Mouse (Mus musculus): ENCODE measurements around the gene Srrm2.

Srrm2 gene

DNA sequence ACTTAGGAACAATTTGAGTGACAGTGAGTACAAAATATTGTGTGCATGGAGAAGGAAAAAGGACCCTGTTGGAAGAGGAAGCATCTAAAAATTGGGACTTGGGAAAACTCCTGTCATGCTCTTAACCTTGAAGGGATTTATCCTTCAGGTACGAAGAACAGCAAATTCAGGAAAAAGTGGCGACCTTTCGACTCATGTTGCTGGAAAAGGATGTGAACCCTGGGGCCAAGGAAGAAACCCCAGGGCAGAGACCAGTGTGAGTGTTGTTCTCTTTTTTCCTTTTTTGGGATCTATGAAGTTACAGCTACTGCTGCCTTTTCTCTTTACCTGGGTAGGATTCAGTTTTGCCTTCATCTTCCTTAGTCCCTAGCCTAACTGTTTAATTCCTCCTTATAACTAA is 17.6 kb downstream of the Srrm2 start:
- DNase-seq, result no peak

DNA sequence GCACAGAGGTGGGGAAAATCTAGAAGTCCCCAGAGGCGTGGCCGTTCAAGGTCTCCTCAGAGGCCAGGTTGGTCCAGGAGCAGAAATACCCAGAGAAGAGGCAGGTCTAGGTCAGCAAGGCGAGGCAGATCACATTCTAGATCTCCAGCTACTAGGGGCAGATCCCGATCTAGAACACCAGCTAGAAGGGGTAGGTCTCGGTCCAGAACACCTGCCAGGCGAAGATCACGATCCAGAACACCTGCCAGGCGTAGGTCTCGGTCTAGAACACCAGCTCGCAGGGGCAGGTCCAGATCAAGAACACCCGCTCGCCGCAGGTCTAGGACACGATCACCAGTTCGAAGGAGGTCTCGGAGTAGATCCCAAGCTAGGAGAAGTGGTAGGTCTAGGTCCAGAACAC is 25.3 kb downstream of the Srrm2 start:
- no peak for DNase-seq

DNA sequence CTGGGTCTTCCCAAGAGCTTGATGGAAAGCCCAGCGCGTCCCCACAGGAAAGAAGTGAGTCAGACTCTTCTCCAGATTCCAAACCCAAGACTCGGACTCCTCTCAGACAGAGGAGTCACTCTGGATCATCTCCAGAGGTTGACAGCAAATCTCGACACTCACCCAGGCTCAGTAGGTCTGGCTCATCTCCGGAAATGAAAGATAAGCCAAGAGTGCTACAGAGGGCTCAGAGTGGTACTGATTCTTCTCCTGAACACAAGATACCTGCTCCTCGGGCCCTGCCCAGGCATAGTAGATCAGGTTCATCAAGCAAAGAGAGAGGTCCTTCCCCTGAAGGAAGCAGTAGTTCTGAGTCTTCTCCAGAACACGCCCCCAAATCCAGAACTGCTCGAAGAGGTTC is 28.2 kb downstream of the Srrm2 start:
- DNase-seq, result no peak

DNA sequence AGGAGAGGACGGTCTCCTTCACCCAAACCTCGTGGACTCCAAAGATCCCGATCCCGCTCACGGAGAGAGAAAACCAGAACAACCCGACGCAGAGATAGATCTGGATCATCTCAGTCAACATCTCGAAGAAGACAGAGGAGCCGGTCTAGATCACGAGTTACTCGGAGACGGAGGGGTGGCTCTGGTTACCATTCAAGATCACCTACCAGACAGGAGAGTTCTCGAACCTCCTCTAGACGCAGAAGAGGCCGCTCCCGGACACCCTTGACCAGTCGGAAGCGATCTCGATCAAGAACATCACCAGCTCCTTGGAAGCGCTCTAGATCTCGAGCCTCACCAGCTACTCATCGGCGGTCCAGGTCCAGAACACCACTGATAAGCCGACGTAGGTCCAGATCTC is 28.9 kb downstream of the Srrm2 start:
- no peak for DNase-seq

DNA sequence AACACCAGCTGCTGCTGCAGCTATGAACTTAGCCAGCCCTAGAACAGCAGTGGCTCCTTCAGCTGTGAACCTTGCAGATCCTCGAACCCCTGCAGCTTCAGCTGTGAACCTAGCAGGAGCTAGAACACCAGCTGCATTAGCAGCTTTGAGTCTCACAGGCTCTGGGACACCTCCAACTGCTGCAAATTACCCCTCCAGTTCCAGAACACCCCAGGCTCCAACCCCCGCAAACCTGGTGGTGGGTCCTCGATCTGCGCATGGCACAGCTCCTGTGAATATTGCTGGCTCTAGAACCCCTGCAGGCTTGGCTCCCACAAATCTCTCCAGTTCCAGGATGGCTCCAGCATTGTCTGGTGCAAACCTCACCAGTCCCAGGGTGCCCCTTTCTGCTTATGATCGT is 30.4 kb downstream of the Srrm2 start:
- DNase-seq, result no peak

DNA sequence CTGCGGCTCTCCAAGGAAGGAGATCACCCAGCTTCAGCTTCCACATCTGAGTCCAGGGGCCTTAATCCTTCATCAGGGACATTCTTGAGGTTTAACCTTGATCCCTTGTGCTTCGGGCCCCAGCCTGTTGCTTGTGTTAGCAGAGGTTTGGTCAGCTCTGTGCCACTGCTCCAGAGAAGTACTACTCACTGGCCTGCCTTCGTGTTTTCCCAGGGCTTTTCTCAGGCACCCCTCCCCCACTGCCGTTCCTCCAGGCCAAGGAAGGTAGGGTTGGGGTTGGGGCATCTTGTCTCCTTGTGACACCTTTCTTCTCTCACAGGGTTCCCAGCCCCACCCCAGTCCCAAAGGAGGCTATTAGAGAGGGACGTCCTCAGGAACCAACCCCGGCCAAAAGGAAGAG is 31.8 kb downstream of the Srrm2 start:
- no peak for DNase-seq

DNA sequence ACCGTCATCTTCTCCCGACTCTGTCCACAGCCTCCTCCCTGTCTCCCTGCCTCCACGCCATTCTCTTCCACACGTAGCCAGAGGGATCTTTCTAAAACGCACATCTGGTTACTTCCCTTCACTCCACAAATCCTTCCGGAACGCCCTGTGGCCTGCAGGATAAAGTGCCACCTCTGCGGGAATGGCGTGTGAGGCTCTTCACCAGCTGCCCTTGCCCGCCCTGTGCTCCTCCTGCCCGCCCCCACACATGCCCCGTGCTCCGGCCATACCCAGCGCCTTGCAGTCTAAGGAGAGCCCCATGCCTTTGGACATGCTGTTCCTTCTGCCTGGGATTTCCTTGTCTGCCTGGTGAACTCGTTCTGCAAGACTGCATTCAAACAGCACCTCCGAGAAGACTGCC is 32.7 kb downstream of the Srrm2 start:
- DNase-seq, result no peak

DNA sequence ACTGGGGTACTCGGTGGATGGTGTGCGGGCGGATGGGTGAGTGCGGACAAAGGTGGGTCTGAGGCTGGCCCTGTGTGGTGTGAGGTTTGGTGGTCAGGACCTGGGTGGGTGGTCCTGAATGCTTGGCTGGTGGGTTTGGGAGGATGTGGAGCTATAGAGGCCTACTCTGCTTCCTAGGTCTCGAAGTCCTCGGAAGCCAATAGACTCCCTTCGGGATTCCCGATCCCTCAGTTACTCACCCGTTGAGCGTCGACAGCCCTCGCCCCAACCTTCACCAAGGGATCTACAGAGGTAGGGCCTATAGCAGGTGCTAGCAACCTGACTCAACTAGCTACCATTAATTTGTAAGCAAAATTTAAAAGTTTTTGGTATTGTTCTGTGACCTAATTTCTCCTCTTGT is 33.3 kb downstream of the Srrm2 start:
- DNase-seq, result no peak

DNA sequence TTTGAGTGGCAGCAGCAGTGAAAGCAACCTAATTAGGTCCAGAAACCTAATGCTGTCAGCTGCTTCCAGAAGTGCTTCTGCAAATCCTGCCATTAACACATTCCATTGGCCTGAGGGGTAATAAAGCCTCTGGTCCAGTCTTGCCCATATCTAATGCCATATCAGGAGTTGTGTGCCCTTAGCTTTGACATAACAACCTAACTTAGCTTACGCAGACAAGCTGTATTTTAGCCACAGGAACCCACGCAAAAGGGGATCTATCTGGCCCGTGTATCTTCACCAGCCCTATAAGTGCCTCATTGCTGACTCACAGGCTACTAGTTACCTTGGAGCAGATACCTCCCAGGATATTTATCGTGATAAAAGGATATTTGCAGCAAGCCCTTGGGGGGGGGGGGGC is 35.3 kb downstream of the Srrm2 start:
- DNase-seq, result no peak

DNA sequence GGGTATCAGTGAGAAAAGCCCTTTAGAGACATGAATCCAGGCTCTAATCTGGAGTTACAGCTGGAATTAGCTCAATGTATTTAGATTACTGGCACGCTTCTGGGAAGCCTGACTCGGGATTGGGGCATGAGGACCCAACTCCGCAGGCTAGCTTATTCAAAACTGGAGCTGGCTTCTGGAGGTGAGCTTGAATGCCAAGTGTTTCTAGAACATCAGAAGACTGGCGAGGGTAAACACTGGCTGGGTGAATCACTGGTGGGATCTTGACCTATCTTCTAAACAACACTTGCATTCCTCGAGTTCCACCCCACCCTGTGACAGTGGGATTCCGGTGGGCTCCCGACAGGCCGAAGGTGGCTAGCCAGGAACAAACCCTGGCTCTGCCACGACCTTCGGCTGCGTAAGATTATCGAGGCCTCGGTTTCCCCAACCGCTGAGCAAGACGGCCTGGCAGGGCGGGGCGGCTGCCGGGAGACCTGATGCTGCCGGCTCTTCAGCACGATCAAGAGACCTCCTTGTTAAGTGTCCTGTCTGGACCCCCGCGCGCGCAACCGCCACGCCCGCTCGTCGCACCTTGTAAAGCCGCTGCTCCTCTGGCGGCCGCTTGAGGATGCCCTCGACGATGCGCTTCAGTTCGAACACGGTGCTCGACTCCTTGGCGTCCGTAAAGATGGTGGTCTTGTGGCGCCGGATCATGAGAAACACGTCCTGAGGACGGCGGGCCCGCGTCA is 38.1 kb downstream of the Srrm2 start:
- DNase-seq, result peak; percentile 39

DNA sequence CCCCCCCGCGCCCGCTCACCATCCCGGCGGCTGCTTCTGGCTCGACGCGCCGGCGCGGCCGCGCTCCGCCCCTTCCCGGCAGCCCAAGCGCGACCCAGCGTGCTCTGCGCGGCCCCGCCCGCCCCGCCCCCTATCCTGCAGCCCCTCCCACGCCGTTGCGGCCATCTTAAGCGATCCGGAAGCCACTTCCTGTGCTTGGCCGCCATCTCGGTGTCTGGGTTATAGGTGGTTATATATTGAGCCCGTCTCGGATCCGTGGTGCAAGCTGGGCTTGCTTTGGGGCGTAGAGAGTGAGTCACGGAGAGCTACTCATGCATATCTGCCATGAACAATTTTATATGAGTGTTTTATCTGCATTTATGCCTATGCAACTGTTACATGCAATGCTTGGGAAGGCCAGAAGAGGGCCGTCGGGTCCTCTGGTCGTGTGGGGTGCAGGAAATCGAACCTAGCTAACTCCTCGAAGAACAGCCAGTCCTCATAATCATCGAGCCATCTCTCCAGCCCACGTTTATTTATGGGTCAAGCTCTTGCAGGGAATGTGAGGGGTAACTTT is 38.8 kb downstream of the Srrm2 start, which contains the start of gene Elob:
Gene Elob, minus strand, starts transcription at position 73 of the 556 bp plus-strand sequence.
- peak; percentile 90 for DNase-seq

DNA sequence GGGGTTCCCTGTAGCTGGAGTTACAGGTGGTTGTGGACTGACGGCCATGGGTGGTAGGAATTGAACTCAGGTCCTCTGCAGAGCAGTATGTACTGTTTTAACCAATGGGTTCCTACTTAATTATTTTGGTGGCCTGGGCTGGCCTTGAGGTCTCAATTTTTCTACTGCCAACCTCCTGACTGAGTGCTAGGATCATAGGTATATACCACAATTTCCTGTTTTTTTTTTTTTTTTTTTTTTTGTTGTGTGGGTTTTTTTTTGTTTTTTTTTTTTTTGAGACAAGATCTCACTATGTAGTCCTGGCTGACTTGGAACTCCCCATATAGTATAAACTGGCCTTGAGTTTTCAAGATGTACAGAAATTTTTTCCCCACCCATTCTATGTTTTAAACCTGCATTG is 40.9 kb downstream of the Srrm2 start:
- no peak for DNase-seq

DNA sequence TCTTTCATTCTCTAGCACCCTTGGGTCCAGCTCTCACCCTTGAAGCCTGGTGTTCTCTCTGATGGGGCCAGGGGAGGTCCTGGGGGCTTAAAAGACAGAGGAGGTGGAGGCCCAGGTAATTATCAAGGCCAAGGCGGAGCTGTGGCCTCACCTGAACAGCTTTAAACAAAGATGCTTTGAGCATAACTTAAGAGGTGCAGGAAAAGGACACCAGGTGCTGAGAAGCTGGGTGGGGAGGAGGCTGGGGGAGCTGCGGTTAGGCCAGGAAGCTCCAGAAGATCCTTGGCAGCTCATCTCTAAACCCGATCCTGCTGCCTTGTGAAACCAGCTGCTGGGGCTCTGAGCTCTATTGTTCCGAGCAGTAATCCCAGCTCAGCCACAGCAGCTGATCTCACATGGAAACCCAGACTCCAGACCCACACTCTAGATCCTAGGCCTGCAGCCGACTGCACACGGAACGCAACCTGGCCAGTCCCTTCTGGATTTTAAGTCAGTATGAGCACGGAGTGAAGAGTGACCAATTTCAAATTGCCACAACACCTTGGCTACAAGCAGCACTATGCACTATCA is 45.8 kb downstream of the Srrm2 start, which contains the start of gene Prss33:
Gene Prss33, minus strand, starts transcription at position 51 of the 570 bp plus-strand sequence.
- DNase-seq, result no peak

DNA sequence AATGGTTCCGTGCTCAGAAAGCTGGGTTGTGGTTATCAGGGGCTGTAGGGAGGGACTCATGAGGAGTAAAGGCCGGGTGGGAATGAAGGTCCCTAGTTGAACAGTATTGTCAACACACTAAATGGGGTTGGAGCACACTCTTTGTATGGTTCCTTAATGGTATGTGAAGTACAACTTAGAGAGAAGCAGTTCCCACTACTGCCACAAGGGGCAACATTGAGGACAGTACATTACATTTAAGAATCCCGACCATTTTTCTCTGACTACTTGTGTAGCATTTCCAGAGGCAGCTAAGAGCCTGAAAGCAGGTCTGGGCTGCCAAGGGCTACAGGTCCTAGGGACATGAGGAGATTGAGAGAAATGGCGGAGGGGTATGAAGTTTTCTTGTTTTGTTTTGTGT is 50.8 kb downstream of the Srrm2 start:
- DNase-seq, result peak; percentile 90

DNA sequence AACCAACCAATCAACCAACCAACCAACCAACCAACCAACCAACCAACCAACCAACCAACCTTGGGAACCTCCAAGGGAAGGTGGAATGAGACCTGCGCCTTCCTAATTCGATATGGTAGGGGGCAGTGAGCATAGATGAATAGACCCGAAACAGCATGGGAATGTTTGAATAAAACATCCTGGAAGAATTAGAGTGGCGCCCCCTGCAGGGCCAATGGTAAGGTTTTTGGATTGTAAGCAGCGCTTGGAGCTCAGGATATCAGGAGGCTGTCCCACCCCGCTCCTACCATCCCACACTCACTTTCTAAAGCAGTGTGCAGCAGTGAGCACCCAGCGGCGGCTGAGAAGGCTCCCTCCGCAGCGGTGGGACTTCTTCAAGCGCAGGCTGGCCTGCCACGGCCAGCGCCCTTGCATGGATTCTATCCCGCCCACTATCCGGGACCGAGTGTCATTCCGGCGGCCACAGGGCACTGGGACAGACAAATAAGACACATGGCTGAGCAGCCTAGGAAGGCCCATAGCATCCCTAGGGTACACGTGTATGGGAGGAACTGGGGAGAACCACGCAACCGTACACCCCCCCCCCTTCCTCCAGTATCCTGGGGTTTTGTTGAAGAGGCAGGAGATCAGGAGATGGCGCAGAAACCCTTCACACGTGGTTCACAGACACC is 52.9 kb downstream of the Srrm2 start:
- peak; percentile 52 for DNase-seq

DNA sequence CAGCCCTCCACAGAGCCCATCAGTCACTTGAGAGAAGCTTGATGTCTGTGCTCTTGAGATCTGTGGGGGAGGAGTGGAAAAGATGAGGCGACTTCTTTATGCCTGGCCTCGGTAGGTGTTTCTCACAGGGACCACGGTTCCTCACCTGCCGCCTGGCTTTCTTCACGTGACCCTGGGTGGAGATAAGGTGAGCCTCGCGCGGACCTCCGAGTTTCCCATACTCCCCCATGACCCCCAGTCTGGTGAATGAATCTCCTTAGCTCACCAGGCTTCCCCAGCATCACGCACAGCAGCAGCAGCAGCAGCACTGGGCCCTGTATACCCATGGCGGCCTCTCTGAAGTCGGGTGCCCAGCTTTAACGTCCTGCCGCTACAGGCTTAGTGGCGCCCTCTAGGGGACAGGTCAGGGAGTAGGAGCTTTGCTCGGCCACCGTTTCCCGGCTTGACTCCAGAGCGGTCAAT is 53.5 kb downstream of the Srrm2 start, which contains the start of the genes Prss32 and Prss41:
Gene Prss32, plus strand, starts transcription at position 44 of the 462 bp plus-strand sequence.
Gene Prss41, minus strand, starts transcription at position 361 of the 462 bp plus-strand sequence.
- DNase-seq, result peak; percentile 74

DNA sequence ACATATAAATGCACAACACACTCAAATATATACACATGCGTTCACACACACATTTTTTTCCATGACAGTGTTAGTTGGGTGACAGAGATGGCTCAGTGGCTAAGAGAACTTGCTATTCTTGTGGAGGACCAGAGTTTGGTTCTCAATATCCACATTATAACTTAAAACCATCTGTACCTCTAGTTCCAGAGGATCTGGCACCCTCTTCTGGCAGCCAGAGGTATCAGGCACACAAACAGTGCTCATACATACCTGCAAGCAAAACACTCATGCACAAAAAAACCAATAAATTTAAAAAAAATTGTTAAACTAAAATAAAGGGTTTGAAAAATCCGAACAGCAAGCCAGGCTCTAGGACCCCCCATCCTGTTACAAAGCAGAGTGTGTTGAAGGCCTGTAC is 59.7 kb downstream of the Srrm2 start:
- DNase-seq, result no peak

DNA sequence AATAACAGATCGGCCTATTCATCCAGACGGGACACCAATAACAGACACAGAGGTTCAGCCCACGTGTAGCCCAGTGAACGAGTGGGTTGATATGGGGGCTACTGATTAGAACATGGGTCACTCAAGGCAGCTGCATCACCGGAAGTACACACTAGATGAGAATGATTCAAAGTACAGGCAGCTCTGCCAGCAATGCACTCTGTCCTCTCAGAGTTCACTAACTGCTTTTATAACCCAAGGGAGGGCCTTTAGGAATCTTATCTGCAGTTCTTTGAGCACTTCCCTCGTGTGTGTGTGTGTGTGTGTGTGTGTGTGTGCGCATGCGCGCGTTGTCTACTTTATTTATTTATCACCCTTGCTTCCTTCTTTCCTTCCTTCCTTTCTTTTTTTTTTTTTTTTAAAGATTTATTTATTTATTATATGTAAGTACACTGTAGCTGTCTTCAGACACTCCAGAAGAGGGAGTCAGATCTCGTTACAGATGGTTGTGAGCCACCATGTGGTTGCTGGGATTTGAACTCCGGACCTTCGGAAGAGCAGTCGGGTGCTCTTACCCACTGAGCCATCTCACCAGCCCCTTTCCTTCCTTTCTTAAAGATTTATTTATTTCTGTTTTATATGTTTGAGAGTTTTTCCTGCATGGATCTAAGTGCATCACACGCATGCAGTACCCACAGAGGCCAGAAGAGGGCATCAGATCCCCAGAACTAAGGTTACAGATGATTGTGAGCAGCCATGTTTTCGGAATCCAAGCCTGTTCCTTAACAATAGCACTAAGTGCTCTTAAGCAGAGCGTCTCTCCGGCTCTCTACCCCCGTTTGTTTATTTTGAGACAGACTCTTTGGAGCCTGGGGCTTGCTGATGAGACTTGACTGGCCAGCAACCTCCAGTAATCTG is 60.8 kb downstream of the Srrm2 start:
- DNase-seq, result peak; percentile 87

DNA sequence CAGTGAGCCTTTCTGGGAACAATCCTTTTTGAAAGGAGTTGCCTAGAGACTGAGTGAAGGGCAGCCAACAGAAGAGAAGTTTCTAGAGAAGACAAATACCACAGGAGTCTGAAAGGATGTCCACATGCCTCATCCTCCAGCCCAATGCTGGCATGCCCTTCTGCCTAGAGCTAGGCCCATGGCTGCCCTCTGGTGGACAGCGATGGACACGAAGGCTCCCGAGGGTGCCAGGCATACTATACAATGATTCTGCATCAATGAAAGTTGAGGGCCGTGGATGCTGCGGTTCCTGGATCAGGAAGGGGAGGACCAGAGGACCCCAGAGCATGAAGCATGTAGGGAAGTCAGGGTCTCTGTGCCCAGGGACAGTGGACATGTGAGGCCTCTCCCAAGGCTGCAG is 63.0 kb downstream of the Srrm2 start:
- DNase-seq, result peak; percentile 67

DNA sequence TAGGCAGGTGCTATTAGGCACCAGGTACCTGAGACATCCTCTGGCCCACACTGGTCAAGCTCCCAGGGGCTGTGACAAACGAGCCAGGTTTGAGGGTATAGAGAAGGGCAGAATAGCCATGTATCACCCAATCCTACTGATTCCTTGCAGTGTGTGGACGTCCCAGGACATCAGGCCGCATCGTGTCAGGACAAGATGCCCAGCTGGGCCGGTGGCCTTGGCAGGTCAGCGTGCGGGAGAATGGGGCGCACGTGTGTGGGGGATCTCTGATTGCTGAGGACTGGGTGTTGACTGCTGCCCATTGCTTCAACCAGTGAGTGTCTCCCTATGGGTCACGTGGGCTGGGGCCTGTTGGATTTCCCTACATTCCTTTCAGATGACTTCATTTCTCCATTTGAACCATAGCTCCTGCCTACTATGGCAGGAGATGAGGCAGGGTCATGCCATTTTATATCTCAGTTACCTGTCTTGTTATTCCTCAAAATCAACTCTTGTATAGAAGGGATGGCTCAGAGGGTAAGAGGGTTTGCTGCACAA is 64.0 kb downstream of the Srrm2 start:
- DNase-seq, result no peak

DNA sequence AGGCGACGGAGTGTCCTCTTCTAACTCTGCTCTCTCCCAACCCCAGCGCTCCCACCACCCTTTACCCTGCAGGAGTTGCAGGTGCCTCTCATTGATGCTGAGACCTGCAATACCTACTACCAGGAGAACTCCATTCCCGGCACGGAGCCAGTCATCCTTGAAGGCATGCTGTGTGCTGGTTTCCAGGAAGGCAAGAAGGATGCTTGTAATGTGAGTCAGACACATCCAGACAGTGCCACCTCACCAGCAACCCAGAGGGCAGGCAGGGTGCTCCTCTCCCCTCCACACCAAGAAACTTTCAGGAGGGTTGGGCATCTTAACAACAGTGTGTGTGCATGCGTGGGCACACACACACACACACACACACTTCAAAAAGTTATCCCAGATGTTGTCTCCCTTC is 66.9 kb downstream of the Srrm2 start:
- no peak for DNase-seq

DNA sequence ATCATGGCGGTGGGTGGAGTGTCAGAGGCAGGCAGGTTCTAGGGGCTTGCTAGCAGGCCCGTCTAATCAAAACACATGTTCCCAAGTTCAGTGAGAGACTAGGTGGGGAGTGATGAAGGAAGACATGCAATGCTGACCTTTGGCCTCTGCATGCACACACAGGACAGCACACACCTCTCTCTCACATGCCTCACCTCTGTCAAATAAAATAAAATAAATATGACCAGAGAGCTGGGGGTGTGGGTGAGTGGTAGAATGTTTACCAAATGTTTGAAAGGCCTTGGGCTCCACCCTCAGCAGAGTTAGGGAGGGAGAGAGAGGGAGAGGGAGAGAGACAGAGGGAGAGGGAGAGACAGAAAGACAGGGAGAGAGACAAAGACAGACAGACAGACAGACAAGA is 67.6 kb downstream of the Srrm2 start:
- no peak for DNase-seq

All from lung, postnatal 36 days (tissue).